Mouse (Mus musculus): Measurements from ENCODE around the gene Mafg. TPM values are rescaled to one million over a fixed set of nuclear protein-coding genes. Genes with fewer than 3 reads are reported as not detected.

The Mafg gene
- polyA plus RNA-seq, 1 experiment from 2014 or later = 42.7 TPM

DNA sequence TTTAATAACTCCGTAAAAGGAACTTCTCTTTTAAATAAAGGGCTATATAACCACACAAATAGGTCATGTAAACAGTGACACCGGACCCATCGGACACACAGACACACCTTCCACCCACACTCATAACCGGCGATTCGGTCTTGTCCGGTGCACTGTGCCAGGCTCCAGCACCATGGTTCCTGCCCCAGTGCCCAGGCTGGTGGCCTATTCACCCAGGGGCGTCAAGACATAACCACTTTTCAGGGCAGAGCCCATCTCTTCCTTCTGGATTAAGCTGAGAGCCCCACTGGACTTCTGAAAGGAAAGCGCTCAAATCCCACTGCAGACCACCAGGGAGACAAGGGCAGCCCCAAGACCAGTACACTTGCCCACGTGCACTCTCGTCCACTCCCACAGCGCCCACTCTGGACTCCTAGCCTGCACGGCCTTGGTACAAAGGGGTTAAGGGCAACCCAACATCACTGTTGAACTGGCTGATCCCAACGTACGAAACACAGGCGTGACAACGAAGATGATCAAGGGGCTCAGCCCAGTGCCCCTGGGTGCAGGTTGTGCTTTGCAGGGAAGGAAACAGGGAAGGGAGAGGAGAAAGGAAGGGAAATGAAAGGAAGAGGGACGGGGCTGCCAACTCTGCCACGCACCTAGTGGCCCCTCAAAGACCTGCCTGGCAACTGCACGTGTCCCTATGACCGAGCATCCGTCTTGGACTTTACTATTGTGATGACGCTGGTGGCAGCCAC is 4.6 kb downstream of the Mafg start:
- no peak for ATAC-seq (ENCODE audit: low FRiP score, low read depth)
- Histone ChIP-seq H3K4me2 (no peak overlapping the region), H3K4me1 (replicated peaks) (peaks cover 52% of the 10 kb centered on the region), H3K9me3 (no peaks in the 10 kb centered on the region), H3K27me3 (no peaks in the 10 kb centered on the region), H3K9ac (no peak overlapping the region), H3K4me3 (no peak overlapping the region), H3K36me3 (peaks cover 13% of the 10 kb centered on the region), H3K27ac (replicated peaks) (no peak overlapping the region)
- WGBS = 94% methylated on average over 23 of the region's 23 CpGs

DNA sequence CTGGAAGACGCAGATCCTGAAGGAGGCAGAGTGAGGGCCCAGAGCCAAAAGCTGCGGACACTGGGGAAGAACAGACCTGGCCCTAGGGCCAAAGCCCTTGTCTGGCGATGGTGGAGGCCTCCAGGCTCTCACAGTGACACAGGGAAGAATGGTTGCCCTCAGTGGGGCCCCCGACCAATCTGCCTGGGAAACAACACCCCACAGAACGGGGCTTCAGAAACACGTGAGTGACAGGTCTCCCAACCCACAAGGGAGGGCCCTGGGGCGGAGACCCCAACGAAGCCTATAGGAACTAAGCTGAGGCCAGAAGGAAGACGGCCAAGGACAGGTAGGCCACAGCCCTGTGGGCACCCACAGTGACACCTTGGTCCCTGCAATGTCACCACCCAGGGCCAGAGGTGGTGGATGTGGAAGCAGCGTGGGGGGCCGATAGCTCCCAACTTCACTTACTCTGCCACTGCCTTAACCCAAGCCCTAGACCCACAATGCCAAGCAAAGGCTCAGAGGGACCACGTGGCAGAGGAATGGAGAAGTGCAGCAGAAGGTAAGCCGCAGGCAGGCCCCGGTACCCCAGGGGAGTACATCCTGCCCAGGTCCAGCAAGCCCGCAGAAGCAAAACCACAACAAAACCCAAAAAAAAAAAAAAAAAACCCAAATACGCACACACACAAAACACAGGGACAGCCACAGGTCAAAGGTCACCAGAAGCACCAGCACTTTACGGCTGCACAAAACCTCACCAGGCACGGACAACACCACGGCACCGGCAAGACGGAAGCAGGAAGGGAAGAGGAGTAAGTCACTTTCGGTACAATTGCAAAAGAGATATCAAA is 5.7 kb downstream of the Mafg start:
- H3K9me3 ChIP-seq = no peaks in the 10 kb centered on the region
- H3K27ac ChIP-seq (replicated peaks) = no peak overlapping the region
- H3K36me3 ChIP-seq = peaks cover 17% of the 10 kb centered on the region
- H3K4me3 ChIP-seq = no peak overlapping the region
- WGBS = 76% methylated on average over 22 of the region's 22 CpGs
- no peak for ATAC-seq (ENCODE audit: low FRiP score, low read depth)
- H3K9ac ChIP-seq = no peak overlapping the region
- no peak overlapping the region for H3K4me2 ChIP-seq
- peaks cover 57% of the 10 kb centered on the region for H3K4me1 ChIP-seq (replicated peaks)
- no peaks in the 10 kb centered on the region for H3K27me3 ChIP-seq

DNA sequence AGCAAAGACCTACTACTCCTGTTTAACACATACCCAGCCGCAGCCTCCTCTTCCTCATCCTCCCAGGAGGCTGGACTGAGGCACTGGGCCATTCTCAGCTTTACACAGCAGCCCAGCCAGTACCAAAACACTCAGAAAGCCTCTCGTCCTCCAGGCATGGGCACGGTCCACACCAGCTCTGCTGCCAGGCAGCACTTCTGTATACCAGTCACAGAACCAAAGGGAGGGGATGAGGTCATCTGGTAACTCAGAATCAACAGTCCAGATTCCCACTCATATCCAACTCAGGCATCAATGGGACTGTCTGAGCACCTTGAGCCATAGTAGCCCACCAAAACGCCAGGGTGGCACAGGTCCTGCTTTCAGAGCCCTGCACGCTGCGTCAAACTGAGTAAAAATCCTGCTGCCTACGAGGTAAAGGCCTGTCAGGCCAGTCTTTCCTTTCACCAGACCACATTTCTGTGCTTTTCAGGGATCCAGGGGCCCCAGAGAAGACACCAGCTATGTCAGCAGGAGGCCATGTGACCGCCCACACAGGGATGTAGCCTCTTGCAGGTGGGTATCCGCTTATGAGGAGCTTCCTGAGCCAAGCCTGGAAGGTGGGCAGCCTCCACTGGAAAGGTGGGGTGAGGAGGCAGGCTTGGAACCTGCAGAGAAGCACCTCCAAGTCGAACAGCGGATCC is 6.5 kb downstream of the Mafg start:
- ATAC-seq (ENCODE audit: low FRiP score, low read depth) = no peak
- Histone ChIP-seq H3K4me2 (no peak overlapping the region), H3K4me3 (no peak overlapping the region), H3K4me1 (replicated peaks) (peaks cover 50% of the 10 kb centered on the region), H3K9me3 (no peaks in the 10 kb centered on the region), H3K27ac (replicated peaks) (no peak overlapping the region), H3K27me3 (no peaks in the 10 kb centered on the region), H3K9ac (no peak overlapping the region), H3K36me3 (peaks cover 21% of the 10 kb centered on the region)
- WGBS = 90% methylated on average over 11 of the region's 11 CpGs

DNA sequence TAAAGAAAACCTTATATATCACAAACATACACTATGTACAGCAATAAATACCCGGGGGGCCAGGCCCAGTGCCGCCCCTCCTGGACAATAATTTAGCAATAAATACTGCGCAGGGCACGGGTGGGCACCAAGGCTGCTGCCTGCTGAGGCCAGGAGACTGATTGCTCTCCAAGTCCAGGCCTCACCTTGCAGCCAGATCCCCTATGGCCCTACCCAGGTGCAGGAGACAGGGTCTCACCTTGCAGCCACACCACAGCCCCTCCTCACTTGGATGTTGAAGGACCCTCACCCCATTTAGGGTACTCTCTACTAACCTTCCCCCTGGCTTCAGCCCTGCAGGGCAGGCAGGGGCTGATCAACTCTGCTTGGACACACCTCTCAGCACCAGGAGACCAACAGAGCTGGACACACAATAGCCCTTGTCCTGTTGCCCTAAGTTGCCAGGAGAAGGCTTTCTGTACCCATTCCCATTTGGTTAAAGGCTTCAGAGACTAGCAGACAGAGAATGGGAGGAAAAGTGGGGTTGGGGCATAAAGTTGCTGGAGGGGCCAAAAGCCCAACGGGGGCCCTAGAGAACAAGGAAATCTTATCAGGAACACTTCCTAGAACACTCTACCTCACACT is 8.1 kb downstream of the Mafg start, which contains the start of gene Sirt7:
Sirt7 (minus strand) TSS at position 89 of the 624 bp plus-strand sequence.
- Histone ChIP-seq H3K4me2 (peak within 1 kb of the TSS; percentile 96), H3K27me3 (no peaks in the 10 kb centered on the region), H3K36me3 (peaks cover 34% of the 10 kb centered on the region), H3K27ac (replicated peaks) (peak within 1 kb of the TSS; percentile 86), H3K9me3 (no peaks in the 10 kb centered on the region), H3K9ac (peak within 1 kb of the TSS; percentile 86), H3K4me1 (replicated peaks) (peaks cover 34% of the 10 kb centered on the region), H3K4me3 (peak within 1 kb of the TSS; percentile 95)
- peak; percentile 23 for ATAC-seq (ENCODE audit: low FRiP score, low read depth)
- 21% methylated on average over 5 of the region's 5 CpGs for WGBS

DNA sequence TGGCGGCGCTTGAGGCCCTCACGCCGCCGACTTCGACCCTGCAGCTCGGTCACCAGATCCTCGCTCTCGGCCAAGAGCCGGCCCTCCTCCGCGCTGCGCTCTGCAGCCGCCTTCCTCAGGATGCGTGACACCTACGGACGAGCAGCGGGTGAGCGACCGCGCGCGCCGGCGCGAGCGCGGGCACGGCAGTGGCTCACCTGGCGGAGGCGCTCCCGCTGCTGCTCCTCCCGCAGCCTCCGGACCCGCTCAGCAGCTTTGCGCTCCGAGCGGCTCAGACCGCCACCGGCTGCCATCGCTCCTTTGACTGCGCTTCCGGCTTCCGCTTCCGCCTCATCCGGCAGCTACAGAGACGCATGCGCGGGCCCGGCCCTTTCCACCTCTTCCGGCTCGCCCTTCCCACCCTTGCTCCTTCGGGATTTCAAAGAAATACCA is 8.7 kb downstream of the Mafg start:
- no peaks in the 10 kb centered on the region for H3K9me3 ChIP-seq
- no peaks in the 10 kb centered on the region for H3K27me3 ChIP-seq
- H3K4me2 ChIP-seq = peak overlapping the region; percentile 96
- peak; percentile 88 for ATAC-seq (ENCODE audit: low FRiP score, low read depth)
- peaks cover 29% of the 10 kb centered on the region for H3K4me1 ChIP-seq (replicated peaks)
- H3K4me3 ChIP-seq = peak overlapping the region; percentile 95
- H3K36me3 ChIP-seq = peaks cover 40% of the 10 kb centered on the region
- peak overlapping the region; percentile 86 for H3K9ac ChIP-seq
- WGBS = under 1% methylated on average over 49 of the region's 53 CpGs
- H3K27ac ChIP-seq (replicated peaks) = peak overlapping the region; percentile 86

DNA sequence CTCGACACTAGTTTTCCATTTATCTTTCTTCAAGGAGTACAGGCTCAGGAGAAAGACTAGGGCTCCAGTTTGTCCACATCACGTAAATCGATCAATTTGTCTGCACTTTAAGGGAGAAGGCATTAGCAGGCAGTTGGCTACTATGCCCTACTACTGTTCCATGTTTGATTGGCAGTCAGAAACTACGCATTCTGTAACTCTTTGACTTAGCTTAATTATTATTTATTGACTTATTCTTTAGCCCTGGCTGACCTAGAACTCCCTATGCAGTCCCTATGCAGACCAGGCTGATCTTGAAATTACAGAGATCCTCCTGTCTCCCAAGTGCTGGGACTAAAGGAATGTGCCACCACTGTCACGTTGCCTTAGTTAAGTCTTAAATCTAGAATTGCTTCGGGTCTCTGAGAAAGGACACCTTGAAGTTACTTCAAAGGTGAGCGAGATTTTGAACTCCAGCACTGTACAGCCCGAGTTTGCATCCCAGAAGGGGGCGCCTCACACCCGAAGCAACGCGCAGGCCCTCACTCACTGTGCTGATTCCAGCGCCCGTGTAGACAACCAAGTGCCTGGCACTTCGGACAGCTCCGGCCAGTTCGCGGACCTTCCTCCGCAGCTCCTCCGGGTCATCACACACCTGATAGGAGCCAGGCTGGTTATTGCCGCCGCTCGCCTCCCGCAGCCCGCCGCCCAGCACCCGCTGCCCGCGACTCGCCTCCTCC is 9.3 kb downstream of the Mafg start:
- peak overlapping the region; percentile 95 for H3K4me3 ChIP-seq
- peak; percentile 57 for ATAC-seq (ENCODE audit: low FRiP score, low read depth)
- no peaks in the 10 kb centered on the region for H3K9me3 ChIP-seq
- peak overlapping the region; percentile 86 for H3K27ac ChIP-seq (replicated peaks)
- H3K4me1 ChIP-seq (replicated peaks) = peaks cover 23% of the 10 kb centered on the region
- WGBS = 13% methylated on average over 29 of the region's 30 CpGs
- no peaks in the 10 kb centered on the region for H3K27me3 ChIP-seq
- H3K36me3 ChIP-seq = peaks cover 39% of the 10 kb centered on the region
- H3K4me2 ChIP-seq = peak overlapping the region; percentile 96
- peak overlapping the region; percentile 86 for H3K9ac ChIP-seq

DNA sequence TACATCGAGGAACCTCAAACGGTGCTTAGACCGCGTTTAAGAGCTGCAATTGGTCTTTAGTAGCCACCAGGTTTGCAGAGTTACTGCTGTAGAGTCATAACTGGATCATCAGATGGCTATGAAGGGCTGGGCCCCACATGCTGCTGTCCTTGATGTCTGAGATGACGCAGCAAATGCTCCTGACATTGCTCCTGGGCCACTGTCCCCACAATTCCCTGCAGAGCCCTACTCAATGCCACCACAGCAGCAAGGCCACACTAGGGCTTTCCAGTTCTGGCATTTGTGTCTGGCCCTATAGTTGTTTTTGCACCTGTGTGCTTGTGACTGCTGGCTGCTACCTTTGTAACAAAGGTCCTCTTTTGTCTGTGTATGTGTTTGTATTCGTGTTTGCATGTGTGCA is 10.6 kb downstream of the Mafg start:
- Histone ChIP-seq H3K4me3 (no peak overlapping the region), H3K36me3 (peaks cover 42% of the 10 kb centered on the region), H3K9ac (no peak overlapping the region), H3K27me3 (no peaks in the 10 kb centered on the region), H3K9me3 (no peaks in the 10 kb centered on the region), H3K4me1 (replicated peaks) (peaks cover 22% of the 10 kb centered on the region), H3K27ac (replicated peaks) (no peak overlapping the region), H3K4me2 (no peak overlapping the region)
- ATAC-seq (ENCODE audit: low FRiP score, low read depth) = no peak
- WGBS = 89% methylated on average over 6 of the region's 6 CpGs

DNA sequence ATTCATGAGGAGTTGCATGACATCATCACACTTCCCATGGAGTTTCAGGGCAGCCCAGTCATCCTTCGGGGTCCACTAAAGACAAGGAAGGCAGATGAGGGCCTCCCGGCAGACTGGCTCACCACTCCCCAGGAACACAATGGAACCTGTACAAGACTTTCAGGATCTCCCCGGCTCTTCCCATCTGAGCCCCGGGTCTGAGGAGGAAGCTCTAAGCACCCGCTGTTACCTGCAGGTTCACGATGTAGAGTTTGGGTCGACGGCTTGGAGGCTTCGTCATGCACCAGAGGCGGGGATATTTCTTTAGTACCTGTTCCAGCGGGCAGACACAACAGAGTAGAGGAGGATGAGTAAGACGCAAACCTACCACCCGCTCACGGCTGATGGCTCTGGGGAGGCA is 13.2 kb downstream of the Mafg start:
- Histone ChIP-seq H3K27me3 (no peaks in the 10 kb centered on the region), H3K27ac (replicated peaks) (no peak overlapping the region), H3K4me2 (no peak overlapping the region), H3K9ac (no peak overlapping the region), H3K36me3 (peaks cover 38% of the 10 kb centered on the region), H3K9me3 (no peaks in the 10 kb centered on the region), H3K4me1 (replicated peaks) (peaks cover 34% of the 10 kb centered on the region), H3K4me3 (no peak overlapping the region)
- no peak for ATAC-seq (ENCODE audit: low FRiP score, low read depth)
- WGBS = 94% methylated on average over 14 of the region's 14 CpGs

DNA sequence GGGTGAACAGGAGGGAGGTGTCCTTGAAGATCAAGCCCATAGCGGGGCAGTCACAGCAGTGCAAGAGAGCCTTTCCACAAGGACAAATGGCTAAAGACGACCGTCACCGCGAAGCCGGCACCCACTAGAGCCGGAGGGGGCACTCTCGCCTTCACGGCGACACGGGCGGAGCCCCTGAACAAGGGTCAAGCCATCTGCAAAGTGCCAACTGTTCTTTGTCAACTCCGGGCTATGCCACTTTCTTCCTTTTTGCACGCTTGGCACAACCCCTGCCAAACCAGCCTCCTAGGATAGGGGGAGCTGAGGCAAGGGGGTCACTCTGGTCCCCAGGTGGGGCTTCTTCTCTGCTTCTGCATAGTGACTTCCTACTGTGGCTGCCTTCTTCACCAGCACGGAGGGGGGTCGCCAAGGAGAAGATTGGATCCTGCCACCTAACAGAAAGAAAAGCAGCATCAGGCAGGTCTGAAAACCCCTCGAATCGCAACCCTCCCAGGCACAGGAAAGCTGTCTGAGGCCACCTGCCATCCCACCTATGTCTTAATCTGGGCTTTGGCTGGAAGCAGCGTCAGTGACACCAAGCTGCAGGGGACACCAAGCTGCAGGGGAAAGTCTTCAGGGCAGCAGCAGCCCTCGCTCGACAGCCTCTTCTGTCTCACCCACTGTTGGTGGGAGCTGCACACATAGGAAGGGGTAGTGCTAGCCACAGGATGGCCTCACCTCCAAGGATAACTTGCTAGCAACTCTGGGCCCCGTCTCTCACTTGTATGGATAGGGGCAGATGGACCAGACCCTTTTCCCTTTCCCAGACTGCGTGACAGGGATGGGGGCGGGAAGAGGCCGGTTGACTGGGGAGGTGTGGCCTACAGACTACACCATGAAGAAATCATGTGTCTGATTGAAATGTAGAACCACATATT is 14.5 kb downstream of the Mafg start:
- Histone ChIP-seq H3K27me3 (no peaks in the 10 kb centered on the region), H3K27ac (replicated peaks) (no peak overlapping the region), H3K9me3 (no peaks in the 10 kb centered on the region), H3K4me2 (no peak overlapping the region), H3K4me1 (replicated peaks) (peaks cover 29% of the 10 kb centered on the region), H3K9ac (no peak overlapping the region), H3K36me3 (peaks cover 41% of the 10 kb centered on the region), H3K4me3 (no peak overlapping the region)
- ATAC-seq (ENCODE audit: low FRiP score, low read depth) = no peak
- WGBS = 95% methylated on average over 25 of the region's 25 CpGs

DNA sequence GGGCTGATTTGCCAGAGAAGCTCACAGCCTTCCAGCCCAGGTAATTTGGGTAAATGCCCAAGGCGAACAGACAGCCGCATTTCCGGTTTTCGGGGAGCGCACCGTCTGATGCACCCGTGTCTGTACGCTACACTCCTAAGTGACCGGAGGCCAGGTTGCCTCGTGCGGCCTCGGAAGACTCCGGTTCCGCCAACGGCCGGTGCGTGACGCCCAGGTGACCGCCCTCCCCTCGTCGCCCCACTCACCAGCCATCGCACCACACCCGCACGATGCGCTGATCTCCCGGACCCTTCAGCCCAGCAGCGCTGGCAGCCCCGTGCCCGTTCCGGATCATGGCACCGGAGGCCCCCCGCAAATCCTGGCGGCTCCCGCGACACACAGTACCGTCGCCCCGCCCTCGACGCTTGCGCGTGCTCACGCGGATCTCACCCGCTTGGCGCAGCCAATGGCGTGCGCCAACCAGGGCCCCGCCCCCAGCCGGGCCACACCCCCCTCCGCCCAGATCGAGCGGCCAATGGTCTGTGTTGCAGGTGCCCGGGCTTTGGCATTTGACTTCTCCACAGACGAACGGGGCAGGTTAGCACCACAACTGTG is 15.8 kb downstream of the Mafg start, which contains the start of gene Pcyt2:
Pcyt2 (minus strand) TSS at position 418 of the 594 bp plus-strand sequence.
- H3K4me2 ChIP-seq = peak within 1 kb of the TSS; percentile 90
- H3K9me3 ChIP-seq = no peaks in the 10 kb centered on the region
- H3K36me3 ChIP-seq = peaks cover 40% of the 10 kb centered on the region
- H3K27me3 ChIP-seq = no peaks in the 10 kb centered on the region
- H3K9ac ChIP-seq = peak within 1 kb of the TSS; percentile 78
- ATAC-seq (ENCODE audit: low FRiP score, low read depth) = peak; percentile 96
- peak within 1 kb of the TSS; percentile 64 for H3K4me3 ChIP-seq
- whole genome bisulfite sequencing = under 1% methylated on average over 56 of the region's 56 CpGs
- H3K4me1 ChIP-seq (replicated peaks) = peaks cover 23% of the 10 kb centered on the region
- H3K27ac ChIP-seq (replicated peaks) = peak within 1 kb of the TSS; percentile 88

Measured in hindbrain, embryonic 15.5 days (tissue).